Mouse (Mus musculus) midbrain, embryonic 10.5 days (tissue): ENCODE results near the gene Spata31d1a. TPM values are rescaled to one million over a fixed set of nuclear protein-coding genes. Genes with fewer than 3 reads are reported as not detected.

Experiments
- DNase-seq: peaks from one replicate; pipeline ENCODE4 v3.0.0-alpha.2; 2017; ENCODE audit warnings: low spot score
- H3K27ac ChIP-seq: fragments of 300-500 bp; sonication (generic); replicated peaks from 2 replicates; pipeline ENCODE4 v1.5.1; 2016; ENCODE audit warnings: mild to moderate bottlenecking
- H3K27me3 ChIP-seq: fragments of 300-500 bp; sonication (generic); 2 replicates; pipeline ENCODE4 v1.6.1; 2016; ENCODE audit warnings: low read depth, mild to moderate bottlenecking; ENCODE audit not compliant: poor library complexity, severe bottlenecking
- H3K36me3 ChIP-seq: fragments of 300-500 bp; sonication (generic); 2 replicates; pipeline ENCODE4 v1.6.1; 2016; ENCODE audit warnings: mild to moderate bottlenecking, moderate library complexity
- H3K4me1 ChIP-seq: fragments of 300-500 bp; sonication (generic); 2 replicates; pipeline ENCODE4 v1.6.1; 2016
- H3K4me3 ChIP-seq: fragments of 300-500 bp; sonication (generic); 2 replicates; pipeline ENCODE4 v1.5.1; 2016; ENCODE audit warnings: mild to moderate bottlenecking, moderate library complexity
- H3K9me3 ChIP-seq: fragments of 300-500 bp; sonication (generic); replicated peaks from 2 replicates; pipeline ENCODE4 v1.6.1; 2016; ENCODE audit warnings: mild to moderate bottlenecking
- WGBS: fragments of 180-500 bp; shearing (Covaris S2); methylation state at CpG from one replicate; pipeline ENCODE4 v1.1.7; 2016; 5-methylcytosine and 5-hydroxymethylcytosine counted together
- polyA plus RNA-seq: library from polyadenylated mRNA; unstranded; fragments of >200 nt; fragmentation: Nextera tagmentation; extraction: Ambion mirVana; gene quantifications from 2 replicates; pipeline ENCODE4 v1.2.1, GENCODE M21; 2016

The Spata31d1a gene
- polyA plus RNA-seq, 1 experiment from 2014 or later: 0.02 TPM

DNA sequence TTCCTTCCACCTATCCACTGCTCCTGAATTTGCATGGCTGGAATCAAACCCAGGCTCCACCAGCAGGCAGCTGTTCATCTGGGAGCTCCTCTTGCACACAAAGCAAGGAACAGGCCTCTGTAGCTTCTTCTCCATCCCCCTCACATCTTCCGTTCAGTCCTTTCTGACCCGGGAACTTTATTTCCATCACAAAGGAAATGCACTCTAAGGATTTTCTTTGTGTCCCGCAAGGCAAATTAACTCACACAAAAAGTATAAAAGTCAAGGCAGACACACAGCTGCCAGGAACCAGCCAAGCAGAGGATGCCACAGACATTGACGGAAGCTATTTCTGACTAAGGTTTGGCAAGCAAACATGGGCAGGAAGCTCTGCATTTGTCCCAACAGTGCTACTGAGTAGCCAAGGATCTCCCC, 53.1 kb downstream of the Spata31d1a start:
- peaks cover 14% of the 10 kb centered on the region; the same call in 1 of the 2 replicates for H3K9me3 ChIP-seq
- peak overlapping the region; percentile 90 for H3K27ac ChIP-seq
- H3K36me3 ChIP-seq: peaks cover 88% of the 10 kb centered on the region
- peak overlapping the region; percentile 32 for H3K4me3 ChIP-seq
- DNase-seq: no peak
- WGBS: 19% methylated on average over 4 of the region's 4 CpGs
- peaks cover 68% of the 10 kb centered on the region for H3K4me1 ChIP-seq
- H3K27me3 ChIP-seq: no peaks in the 10 kb centered on the region

DNA sequence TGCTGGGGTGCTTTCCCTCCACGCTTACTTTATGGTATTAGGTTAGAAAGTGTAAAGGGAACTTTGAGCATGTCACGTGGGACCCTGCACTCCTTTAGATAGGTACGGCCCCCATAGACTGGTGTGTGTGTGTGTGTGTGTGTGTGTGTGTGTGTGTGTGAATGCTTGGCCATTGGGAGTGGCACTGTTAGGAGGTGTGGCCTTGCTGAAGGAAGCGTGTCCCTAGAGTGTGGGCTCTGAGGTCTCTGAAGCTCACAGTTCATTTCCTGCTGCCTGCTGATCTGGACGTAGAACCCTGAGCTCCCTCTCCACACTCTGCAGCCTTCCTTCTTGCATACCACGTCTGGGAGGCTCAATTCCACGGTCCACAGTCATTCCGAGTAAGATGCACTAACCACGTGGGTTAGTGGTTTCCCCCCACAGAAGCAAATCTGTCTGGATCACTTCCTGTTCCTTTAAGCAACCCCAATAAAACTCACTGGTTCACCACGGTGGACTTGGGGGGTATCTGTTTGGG, 53.8 kb downstream of the Spata31d1a start:
- Histone ChIP-seq H3K4me3 (peak overlapping the region; percentile 32), H3K36me3 (peaks cover 88% of the 10 kb centered on the region), H3K27ac (peak overlapping the region; percentile 90), H3K27me3 (no peaks in the 10 kb centered on the region), H3K9me3 (peaks cover 14% of the 10 kb centered on the region; the same call in 1 of the 2 replicates), H3K4me1 (peaks cover 71% of the 10 kb centered on the region)
- DNase-seq: no peak
- 64% methylated on average over 10 of the region's 10 CpGs for WGBS

DNA sequence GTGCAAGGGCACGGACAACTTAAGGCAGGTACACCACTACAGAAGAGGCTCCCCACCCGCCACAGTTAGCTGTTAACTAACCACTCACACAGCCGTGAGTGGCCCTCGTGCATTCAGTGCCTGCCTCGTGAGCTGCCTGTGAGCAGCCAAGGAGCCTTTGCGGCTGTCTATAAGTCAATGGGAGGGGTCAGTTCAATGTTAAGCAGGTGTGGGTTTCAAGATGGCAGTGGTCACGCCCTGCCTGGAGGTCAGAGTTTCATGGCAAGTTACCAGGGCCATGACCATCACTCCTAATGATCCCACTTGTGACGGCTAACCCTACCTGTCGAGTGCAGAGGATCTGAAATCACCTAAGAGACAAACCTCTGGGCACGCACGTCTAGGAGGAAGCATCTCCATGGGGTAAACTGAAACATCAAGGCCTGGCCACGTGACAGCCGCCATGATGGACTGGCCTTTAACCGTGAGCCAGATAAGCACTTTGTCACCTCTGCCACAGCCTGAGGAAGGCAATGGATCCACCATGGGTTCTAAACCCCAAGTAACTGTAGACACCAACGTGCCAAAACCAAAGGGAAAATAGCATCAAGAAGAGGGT, 54.3 kb downstream of the Spata31d1a start:
- peaks cover 88% of the 10 kb centered on the region for H3K36me3 ChIP-seq
- H3K27me3 ChIP-seq: no peaks in the 10 kb centered on the region
- WGBS: 94% methylated on average over 15 of the region's 15 CpGs
- H3K9me3 ChIP-seq: peaks cover 14% of the 10 kb centered on the region; the same call in 1 of the 2 replicates
- H3K4me1 ChIP-seq: peaks cover 75% of the 10 kb centered on the region
- H3K4me3 ChIP-seq: no peak overlapping the region
- DNase-seq: no peak
- peak overlapping the region; percentile 90 for H3K27ac ChIP-seq

DNA sequence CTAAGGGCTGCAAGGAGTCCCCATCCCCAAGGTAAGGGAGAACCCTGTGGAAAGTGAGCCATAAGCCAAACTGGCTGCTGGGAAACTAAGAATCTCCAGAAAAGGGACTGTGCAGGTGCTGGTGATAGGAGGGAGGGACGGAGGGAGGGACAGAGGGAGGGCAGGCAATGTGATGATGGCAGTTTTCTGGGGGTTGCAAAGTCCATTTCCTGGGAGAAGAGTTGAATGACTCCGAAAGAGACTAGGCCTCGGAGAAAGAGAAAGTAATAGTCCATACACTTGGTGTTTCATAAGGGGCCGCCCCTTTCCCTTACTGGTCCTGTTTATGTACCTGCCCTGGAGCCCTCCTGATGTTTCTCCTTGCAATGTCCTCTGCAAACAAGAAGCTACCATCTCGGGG, 55.7 kb downstream of the Spata31d1a start:
- H3K27me3 ChIP-seq: no peaks in the 10 kb centered on the region
- no peak for DNase-seq
- peaks cover 14% of the 10 kb centered on the region; the same call in 1 of the 2 replicates for H3K9me3 ChIP-seq
- H3K4me1 ChIP-seq: peaks cover 75% of the 10 kb centered on the region
- 93% methylated on average over 5 of the region's 5 CpGs for WGBS
- H3K36me3 ChIP-seq: peaks cover 88% of the 10 kb centered on the region
- H3K4me3 ChIP-seq: no peak overlapping the region
- H3K27ac ChIP-seq: 0 out of 2 replicates have a peak overlapping the region, but pooled peaks have one; percentile 23

DNA sequence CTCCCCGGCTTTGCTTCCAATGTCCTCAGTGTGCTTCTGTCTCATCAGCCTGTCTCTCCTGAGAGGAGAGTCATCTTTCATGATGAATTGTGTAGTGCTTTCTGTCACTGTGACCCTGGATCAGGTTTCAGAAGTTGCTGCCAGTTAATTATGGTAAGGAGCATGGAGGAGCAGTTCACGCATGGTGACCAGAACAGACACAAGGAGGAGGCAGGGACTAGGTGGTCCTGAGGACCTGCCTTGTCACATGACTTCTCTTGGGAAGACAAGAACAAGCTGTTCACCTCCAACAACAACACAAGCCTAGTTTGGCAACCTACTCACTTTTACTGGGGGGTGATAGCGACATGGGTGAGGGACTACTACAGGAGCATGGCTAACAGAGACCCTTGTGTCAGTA, 57.0 kb downstream of the Spata31d1a start:
- peak overlapping the region; percentile 23; the same call in 1 of the 2 replicates for H3K27ac ChIP-seq
- peaks cover 88% of the 10 kb centered on the region for H3K36me3 ChIP-seq
- H3K4me1 ChIP-seq: peaks cover 70% of the 10 kb centered on the region

DNA sequence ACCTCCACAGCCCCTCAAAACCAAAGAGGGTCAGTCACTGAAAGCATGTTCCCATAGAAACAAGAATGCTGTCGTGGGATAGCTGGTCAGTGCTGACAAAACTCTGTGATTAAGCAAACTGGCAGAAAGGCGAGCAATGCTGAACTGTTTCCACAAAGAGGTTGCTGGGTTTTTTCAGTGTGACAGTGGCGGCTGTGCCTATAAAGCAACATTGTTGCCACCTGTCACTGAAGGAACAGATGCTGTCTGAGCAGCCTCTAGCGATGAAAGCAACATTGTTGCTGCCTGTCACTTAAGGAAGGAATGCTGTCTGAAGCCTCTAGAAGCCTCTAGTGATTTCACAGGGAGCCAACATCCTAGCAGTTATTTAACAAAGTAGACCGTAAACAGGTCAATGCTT, 57.5 kb downstream of the Spata31d1a start:
- DNase-seq: no peak
- peaks cover 88% of the 10 kb centered on the region for H3K36me3 ChIP-seq
- H3K27me3 ChIP-seq: no peaks in the 10 kb centered on the region
- peaks cover 70% of the 10 kb centered on the region for H3K4me1 ChIP-seq
- H3K27ac ChIP-seq: 0 out of 2 replicates have a peak overlapping the region, but pooled peaks have one; percentile 23
- no peaks in the 10 kb centered on the region for H3K9me3 ChIP-seq
- 77% methylated on average over 5 of the region's 5 CpGs for WGBS
- H3K4me3 ChIP-seq: no peak overlapping the region

More for the DNA sequence above, 57.0 kb downstream of the Spata31d1a start:
- WGBS: 77% methylated on average over 3 of the region's 3 CpGs
- H3K4me3 ChIP-seq: no peak overlapping the region
- DNase-seq: no peak
- H3K9me3 ChIP-seq: peaks cover 3% of the 10 kb centered on the region; the same call in 1 of the 2 replicates
- no peaks in the 10 kb centered on the region for H3K27me3 ChIP-seq

Other genes starting within 250 kb of the Spata31d1a start
- gene Agtpbp1, start 125.1 kb downstream of the Spata31d1a start, polyA plus RNA-seq: 11.3 and 17.3 TPM in 2 replicates
- 109 and 110 TPM in 2 replicates for gene Naa35, start 125.1 kb downstream of the Spata31d1a start, polyA plus RNA-seq
- gene Golm1, start 34.5 kb downstream of the Spata31d1a start, polyA plus RNA-seq: 181 and 187 TPM in 2 replicates
- gene 4921517D22Rik, start 16.2 kb downstream of the Spata31d1a start, polyA plus RNA-seq: not detected in 2 replicates
- gene Spata31d1b, start 2.0 kb upstream of the Spata31d1a start, polyA plus RNA-seq: 0.02 TPM in 1 of 2 replicates, not detected in the other
- not detected in 2 replicates for gene Spata31d1d, start 21.4 kb upstream of the Spata31d1a start, polyA plus RNA-seq
- 0.04 and 0.30 TPM in 2 replicates for gene 1700014D04Rik, start 36.4 kb upstream of the Spata31d1a start, polyA plus RNA-seq
- gene Isca1, start 59.5 kb upstream of the Spata31d1a start, polyA plus RNA-seq: 103 and 110 TPM in 2 replicates
- not detected in 2 replicates for gene Gm49354, start 71.9 kb upstream of the Spata31d1a start, polyA plus RNA-seq
- gene Tut7, start 112.8 kb upstream of the Spata31d1a start, polyA plus RNA-seq: 34.8 and 44.6 TPM in 2 replicates